Mouse (Mus musculus) B cell, adult 2 months (primary cell): Measurements from ENCODE around the gene Dnaic1.
A peak's percentile ranks its signal among the peaks of the same experiment; 100 is the strongest.

ENCODE experiments used
- DNase-seq, 2 experiments: peaks; one replicate each; pipeline ENCODE4 v3.0.0; 2022

Gene Dnaic1

DNA sequence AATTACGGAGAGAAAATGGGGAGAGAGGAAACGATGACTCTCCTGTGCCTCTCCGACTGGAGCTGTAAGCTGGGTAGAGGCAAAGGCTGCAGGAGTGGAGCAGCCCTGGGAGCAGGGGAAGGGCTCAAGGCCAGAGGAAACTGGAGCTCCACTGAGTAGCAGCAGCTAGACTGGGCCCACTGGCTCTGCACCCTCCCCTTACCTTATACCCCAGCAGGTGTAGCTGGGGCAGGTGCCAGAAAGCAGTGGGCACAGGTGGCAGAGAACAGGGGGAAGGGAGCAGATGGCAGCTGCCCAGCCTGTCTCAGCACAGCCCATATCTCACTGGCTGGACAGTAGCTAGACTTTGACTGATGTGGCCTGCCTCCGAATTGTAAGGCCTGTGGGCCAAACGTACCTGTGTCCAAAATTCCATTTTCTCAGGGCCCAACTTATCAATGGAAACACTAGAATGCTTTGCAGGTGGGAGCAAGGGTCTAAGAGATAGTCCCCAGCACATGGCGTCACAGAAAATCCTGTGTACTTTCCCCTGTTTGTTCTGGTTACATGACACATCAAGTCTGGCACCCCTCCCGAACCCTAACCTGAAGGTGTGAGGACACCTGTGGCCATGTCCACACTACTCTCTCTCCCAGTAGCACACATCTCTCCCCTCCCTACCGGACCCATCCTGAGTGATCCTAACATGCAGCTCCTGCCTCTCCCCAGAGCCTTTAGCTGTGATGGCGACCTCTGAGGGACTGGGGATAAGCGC is 67.5 kb downstream of the Dnaic1 start:
- DNase-seq, result no peak

DNA sequence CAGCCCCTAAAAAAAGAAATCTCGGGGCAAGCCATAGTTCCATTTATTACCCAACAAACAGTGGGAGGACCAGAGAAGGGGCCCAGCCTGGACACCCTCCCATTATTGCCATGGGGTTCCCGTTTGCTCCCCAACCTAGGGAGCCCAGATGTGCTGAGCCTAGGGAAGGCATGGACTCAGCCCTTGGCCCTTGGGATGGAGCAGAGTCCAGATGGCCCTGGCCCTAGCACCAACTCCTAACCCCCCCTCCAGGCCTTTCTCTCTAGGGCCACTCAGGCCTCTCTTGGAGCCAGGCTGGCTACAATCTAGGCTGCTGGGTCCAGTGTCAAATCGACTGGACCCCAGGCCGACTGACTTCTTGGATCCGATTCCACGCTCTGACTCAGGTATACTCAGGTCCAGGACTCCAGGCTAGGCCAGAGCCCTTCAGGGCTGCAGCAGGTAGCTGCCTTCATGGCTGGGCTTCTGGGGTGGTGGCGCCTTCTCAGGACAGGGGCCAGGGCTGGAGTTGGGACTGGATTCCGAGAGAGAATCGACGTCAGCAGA is 68.7 kb downstream of the Dnaic1 start:
- DNase-seq, result no peak

DNA sequence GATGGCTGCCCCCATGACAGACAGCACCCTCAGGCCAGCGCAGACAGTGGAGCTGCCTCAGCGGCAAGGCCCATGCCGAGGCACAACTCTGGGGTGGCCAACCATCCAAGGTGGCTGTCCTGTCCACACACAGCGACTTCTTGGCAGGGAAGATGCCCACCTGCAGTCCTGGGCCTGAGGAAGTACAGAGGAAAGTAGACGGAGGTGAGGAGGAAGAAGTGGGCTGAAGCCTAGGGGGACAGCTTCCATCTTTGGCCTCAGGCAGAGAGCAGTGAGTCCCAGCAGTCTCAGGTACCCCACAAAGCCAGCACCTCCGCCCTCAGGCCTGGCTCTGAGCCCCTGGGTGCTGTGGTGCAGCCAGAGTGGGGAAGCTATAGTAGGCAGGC is 69.2 kb downstream of the Dnaic1 start:
- no peak for DNase-seq

DNA sequence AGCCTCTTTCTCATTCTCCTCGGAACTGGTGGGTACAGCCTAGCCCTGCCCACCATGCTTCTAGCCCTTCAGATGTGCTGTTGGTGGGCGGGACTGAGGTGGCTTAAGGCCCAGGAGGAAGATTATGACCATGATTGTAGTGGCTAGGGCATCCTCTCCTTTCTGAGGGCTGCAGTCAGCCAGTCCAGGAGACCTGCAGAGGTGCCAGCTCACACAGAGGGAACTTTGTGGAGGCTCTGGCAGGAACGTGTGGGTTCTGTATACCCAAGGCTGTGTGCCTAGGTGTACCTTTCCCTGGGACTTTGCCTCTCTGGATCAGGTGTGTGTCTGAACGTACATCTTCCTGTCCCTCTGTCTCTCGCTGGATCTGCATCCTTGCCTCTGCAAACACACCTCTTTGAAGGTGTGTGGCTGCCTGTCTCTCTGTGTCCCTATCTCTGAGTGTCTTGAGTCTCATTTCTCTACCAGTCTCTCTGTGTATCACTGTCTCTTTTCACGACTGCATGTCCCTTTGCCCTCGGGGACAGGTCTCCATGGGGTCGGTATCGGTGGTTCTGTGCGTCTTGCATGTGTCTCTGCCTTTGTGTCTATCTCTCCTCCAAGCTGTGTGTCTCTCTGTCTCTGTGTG is 69.8 kb downstream of the Dnaic1 start:
- DNase-seq, result peak; percentile 18 to 32

DNA sequence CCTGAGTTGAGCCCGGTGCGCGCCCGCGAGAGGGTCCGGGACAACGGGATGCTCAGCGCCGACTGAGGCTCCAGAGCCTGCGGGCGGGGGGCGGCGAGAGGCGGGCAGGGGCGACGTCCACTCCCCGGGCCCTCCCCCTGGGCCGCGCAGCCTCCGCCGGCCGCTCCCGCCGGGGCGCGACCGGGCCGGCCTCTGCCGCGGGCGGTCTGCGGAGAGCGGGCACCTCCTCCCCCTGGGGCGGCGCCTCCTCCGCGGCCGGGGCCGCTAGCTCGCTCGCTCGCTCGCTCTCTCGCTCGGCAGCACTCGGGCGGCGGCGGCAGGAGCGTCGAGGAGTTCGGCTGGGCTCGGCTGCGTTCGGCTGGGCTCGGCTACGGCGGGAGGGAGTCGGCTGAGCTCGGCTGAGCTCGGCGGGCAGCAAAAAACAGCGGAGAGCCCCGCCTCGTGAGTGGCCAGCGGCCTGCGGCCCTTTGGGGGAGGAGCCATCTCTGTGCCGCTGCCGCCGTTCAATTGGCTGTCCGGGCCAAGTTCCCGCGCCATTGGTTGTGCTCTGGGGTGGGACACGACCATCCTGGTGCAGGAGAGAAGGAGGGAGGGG is 70.4 kb downstream of the Dnaic1 start, which contains the start of gene Enho:
Gene Enho, minus strand, starts transcription at position 412 of the 595 bp plus-strand sequence.
- DNase-seq, result peak; percentile 88

DNA sequence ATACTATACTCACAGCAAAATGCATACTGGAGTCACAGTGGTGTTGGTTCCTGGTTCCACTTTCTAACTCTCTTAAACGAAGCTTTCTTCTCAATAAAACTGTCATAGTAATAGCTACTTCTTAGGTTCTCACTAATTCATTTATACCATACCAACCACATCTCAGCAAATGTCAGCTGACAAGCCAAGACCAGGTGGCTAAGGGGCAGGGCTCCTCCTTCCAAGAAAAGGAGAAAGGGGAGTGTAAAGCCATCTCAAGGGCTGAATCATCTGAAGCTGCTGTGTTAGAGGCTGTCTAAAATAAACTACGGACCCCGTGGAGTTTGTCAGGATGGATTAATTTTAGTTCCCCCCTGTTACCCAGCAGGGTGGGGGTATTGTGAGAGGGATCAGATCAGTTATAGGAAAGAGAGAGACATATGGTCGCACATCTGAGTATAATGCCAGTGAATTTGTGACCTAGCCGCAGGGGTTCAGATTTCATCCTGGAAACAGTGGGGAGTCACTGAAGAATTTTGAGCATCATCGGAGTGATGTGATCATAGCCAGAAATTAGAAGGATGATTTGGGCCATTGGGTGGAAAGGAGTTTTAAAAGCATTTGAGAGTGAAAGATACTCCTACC is 71.7 kb downstream of the Dnaic1 start:
- no peak for DNase-seq

DNA sequence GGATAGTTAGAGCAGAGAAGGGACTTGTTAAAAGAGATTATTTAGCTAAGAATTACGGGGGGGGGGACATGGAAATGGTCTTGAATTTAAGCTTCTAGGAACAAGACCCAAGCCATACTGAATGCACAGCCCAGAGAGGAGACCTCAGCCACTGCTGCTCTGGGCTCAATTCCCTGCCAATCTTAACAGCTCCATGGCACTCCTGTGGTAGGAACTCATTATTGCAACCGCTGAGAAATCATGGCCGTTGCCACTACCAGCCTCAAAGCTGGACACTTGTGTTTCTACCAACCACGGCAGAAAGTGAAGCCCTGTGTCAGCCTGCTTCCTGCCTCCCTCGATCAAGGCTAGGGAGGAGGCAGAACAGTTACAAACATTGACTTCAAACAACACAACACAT is 75.9 kb downstream of the Dnaic1 start:
- no peak for DNase-seq

DNA sequence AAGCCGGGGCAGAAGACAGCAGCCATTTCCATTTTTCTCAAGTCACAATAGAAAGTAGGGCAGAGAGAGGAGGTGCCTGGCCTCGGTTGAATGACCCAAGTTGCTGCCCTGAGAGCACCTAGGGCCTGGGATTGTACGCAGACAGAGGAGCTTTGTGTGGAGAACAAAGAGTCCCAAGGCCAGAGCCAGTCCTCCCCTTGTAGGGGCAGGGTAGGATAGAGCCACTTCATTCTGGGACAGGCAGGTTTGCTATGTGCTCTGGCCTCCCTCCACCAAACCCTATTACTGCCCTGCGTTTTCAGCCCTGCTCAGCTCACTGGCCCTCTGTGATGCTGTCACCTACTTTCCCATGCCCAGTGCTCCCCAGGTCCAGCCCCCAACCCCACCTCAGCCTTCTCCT is 78.6 kb downstream of the Dnaic1 start:
- no peak for DNase-seq

DNA sequence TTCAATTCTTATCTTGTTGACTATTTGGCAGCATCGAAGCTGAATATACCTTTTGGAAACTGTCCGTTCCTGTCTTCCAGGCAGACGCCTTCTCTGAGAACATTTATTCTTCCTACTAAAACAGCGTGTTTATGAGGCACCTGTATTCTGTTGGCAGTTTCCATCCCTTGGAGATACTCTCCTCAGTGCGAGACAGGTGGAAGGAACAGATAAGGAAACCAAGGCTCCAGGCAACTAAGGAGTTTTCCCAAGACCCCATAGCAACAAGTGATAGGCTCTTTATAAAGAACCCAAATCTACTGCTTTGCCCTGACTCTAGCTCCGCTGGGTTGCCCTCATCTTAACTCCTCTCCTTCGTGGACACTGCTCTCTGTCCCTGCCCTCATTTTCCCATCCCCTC is 79.1 kb downstream of the Dnaic1 start:
- no peak for DNase-seq

DNA sequence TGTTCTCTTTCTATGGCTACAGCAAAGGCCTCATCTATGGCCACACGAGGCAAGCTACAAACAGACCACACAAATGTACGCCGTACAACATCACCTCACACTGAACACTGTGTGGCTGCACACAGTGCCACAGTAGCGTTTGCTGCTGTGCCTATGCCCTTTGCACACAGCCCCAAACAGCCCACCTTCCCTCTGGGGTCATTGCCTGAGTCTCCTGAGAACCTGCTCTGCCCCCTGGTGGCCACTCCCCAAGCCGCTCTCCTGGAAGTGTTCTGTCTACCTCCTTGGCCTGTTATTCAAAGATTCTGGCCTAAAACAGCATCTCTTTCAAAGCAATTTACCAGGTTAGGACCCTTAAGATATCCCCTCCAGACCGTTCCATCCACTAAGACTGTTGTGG is 83.7 kb downstream of the Dnaic1 start:
- DNase-seq, result peak; percentile 72 to 73

DNA sequence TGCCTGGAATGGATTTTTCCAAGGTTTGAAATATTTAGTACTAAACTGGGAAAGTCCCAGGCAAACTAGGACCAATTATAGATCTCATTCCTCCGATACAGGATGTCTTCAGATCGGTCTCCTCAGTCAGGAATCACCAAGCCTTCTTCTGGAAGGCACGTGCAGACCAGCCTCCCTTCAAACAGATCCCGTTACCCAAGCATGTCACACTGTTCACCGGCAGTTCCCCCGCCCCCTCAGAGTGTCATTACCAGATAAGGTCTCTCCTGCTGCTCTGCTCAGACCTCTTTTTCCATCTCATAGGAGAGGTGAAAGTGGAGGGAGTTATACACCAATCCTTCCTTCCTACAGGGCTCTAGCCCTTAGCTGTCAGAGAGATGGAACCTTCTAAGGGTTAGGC is 84.2 kb downstream of the Dnaic1 start:
- DNase-seq, result no peak

DNA sequence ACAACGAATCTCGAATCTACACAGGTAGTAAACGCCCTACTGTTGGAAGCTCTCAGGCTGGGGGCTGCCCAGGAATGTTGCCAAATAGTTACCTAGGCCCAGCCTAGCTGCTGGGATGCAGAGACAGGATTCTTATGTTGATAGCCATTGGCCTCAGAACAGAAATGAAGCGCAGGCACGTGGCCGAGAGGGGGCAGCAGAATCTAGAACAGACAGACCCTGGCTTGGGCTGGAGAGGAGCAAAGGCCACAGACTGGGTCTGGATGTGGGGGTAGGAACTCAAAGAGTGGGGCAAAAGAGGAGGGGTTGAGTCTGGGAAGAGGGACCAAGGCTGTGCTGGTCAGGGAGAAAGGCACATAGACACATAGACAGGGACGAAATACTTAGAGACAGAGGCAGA is 84.6 kb downstream of the Dnaic1 start:
- DNase-seq, result peak; percentile 20 to 30

DNA sequence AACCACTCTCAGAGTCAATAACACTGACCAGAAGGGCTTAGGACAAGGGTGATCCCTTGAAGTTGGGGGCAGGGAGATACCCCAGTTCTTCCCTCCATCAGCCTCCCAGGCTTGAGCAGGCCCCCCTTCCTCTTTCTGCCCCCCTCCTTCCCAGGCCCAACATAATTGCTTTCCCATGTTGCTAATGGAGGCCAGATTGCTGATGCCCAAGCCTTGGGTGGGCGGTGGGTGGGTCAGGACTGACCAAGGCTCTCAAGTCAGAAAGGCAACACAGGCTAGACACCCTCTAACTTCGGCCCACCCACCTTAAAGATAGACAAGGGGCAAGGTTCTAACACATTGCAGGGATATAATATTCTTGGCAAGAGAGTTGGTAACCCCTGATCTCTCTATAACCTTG is 86.0 kb downstream of the Dnaic1 start:
- no peak for DNase-seq

DNA sequence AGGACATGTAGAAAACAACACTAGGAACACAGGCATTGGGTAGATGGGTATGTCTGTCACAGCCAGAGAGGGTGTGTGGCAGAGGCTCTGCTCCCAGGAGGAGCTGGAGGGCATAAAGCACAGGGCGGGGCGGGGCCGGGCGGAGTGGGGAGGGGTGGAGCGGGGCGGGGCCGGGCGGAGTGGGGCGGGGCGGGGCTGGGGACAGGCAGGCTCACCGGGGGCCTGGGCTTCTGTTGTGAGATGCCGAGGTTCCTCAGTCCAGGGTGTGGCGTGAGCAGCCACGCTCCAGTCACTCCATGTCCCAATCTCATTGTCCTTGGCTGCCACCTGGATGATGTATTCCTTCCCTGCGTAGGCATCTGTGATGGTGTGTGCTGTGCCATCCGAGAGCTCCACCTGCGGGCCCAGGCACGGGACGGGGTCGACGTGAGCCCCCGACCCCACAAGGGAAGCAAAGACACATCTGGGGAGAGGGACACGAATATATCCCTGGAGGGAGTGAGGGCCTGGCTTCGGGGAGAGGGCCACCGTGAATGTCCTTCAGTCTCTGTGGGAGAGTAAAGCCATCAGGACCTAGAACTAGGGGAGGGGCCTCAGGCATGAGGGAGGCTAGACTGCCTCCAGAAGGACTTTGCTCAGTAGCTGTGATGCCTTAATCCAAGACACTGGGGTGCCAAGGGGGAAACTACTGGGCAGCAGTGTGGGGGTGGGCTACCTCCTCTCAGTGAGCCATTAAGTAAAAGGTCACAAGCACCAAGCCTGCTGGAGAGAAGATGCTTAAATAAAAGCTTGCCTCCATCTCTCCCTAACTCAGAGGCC is 89.2 kb downstream of the Dnaic1 start:
- no peak for DNase-seq

DNA sequence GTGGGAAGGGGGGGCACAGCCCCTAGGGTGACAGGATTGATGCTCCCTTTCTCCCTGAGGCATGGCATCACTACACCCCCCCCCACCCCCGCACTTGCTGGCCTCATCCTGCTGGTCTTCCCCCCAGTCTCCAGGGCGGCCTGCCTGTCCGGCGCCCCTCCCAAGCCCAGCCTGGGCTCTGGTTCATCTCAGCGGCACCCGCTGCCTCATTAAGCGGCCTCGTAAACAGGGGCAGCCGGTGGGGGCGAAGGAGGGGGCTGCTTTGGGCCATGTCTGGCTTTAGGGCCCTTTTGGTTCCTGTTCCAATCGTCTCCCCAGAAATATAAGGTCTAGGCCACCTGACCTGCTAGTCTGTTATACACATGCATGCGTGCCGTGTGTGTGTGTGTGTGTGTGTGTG is 90.0 kb downstream of the Dnaic1 start:
- no peak for DNase-seq

DNA sequence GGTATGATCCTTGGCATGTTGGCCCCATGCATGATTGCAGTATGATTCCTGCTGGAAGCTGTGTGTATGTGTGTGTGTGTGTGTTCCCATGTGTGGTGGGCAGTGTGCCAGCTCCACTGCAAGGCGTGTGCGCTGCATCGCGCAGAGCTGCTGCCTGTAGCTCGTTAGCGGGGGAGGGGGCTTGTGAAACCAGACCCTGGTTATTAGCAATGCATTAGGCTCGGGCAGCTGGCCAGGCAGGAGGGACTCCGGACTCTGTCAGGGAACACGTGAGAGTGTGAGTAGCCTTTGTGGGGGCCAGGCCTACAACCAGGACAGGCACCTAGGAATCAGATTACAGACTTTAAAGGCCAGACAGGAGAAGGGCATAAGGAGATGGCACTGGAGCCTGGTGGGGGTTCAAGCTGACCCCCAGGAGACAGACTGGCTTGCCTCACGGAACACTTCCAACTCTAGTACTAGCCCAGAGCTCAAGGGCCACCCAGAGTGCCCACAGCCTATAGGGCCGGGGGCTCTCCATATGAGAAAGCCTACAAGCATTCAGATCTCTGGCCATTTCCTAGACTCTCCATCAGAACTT is 91.4 kb downstream of the Dnaic1 start:
- DNase-seq, result no peak

DNA sequence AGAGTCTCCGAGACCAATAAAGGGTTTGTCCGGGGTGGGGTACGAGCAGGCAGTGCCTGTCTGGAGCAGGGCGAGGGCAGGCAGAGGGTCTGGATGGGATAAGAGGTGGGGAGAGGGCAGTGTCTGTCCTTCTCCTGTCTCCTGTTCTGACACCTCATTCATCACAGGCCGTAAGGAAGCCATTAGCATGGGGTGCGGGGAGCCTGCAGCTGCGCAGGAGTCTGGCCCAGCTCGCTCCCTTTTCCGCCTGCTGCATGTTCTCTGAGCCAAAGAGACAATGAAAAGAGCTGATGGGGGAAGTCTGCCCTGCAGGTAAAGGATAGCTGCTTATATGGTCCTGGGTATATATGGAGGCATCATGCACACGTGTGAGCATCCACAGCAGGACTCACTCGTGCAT is 93.1 kb downstream of the Dnaic1 start:
- DNase-seq, result no peak

DNA sequence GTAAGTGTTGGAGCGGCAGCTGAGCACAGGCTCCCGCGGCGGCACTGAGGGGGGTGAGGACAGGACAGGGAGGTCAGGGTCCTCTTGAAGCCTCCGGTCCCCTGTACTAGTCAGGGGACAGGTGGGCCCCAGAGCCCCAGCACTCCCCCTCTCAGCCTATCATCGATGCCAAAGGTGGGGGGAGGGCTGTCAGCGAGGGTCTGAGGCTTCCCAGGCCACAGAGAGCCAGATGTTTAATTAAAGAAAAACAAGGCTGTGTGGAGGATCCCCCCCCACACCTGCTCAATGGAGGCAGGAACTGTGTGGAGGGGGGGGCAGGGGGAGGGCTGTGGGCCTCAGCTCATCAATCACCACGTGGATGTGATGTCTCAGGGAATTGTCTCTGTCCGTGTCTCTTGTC is 94.0 kb downstream of the Dnaic1 start:
- no peak for DNase-seq

DNA sequence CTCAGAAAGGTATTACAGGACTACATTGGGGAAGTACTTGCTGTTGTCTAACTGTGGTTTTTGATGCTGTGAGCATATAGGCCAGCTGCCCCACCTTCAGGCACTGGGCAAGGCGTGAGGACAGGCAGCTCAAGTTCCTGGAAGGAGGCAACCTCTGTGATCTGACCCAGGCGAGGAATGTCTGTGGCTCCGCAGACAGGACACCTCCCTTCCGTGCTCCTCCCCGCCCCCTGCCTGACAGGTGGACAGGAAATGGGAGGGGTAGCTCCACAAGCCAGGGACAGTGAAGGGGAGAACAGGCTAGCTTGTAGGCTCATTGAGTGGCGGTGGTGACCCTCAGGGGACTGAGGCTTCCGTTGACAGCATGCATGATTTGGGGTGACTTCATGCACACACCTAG is 95.0 kb downstream of the Dnaic1 start:
- DNase-seq, result peak in 1 of 2 experiments; percentile 6

DNA sequence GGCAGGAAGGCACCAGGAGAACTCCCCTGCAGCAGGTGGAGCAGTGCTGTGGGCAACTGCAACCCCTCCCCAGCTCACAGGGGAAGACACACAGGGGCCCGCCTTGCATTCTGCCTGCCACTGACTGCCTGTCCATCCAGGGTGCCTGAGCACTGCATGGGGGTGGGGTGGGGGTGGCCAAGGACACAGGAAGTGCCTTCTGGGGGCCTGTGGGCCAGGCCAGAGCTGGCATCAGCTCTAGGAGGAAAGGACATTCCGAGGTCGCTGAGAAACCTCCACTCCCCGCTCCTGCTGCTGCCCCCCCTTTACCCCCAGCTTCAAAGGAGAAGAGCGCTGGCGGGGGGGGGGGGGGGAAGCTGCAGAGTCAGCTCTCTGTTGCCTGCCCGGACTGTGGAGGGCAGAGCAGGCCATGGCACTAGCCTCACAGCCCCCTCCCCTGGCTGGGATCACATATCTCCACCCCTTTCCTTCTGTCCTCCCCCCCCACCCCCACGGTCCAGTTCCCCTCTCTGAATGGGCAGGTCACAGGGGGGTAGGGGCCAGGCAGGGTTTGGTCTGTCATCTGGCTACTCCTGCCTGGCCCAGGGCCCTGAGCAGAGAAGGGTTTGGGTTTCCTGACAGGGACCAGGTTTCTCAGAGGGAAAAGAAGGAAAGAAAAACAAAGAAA is 95.6 kb downstream of the Dnaic1 start:
- no peak for DNase-seq

DNA sequence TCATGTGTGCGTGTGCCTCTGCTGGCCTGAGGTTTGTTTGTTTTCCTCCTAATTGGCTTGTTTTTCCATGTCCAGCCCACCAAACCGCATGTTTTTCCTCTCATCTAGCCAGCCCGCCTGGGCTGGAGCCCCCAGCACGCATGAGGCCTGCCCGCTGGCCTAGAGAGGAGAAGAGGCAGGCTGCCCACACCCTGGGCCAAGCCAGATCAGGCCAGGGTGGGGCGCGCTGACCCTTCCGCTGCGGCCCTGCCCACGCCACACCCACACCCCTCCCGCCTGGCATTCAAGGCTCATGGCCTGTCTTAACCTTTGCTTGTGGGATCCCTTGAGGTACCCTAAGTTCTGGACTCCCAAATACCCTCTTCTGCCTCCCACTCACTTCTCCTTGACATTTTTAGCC is 97.1 kb downstream of the Dnaic1 start:
- DNase-seq, result no peak

DNA sequence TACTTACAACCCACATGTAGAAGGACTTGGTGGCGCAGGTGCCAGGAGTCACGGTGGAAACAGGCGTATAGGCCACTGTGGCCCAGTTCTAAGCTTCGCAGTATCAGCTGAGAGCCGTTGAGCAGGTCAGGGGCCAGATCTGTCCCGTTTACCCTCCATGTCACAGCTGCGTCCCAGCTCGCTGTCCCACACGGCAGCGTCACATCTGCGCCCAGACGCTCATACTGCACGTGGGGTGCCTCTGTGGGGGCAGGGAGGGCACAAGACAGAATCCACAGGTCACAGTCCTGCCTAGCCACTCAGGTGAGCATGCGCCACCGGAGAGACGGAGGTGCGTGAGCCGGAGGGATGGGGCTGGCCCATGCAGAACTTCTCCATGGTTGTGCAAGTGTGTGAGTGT is 101.3 kb downstream of the Dnaic1 start:
- no peak for DNase-seq
